Mouse (Mus musculus) monocyte, adult 2 months (primary cell): ENCODE data around the gene Nudt3.

Experiments used
- DNase-seq, 2 experiments: peaks; one replicate each; pipeline ENCODE4 v3.0.0; 2022; ENCODE audit warnings: low spot score in 2 of 2, low read depth in 1 of 2

Nudt3 gene

DNA sequence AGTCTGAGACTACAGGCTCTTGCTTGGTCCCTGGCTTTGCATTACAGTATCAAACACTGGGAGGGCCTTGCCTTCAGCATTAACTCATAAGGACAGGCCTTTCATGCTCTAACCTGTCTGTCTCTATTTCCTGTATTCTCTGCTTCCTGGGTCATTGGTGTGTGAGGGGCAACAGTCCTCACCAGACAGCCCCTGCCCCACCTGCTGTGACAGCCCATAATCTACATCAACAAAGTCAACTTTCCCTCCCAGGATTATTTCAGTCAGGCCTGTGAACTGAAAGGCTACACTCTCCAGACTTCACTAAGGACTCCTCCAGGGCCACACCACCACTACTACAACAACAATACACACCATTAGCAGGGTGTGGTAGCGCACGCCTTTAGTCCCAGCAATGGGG lies 20.3 kb downstream of the Nudt3 start:
- no peak for DNase-seq

DNA sequence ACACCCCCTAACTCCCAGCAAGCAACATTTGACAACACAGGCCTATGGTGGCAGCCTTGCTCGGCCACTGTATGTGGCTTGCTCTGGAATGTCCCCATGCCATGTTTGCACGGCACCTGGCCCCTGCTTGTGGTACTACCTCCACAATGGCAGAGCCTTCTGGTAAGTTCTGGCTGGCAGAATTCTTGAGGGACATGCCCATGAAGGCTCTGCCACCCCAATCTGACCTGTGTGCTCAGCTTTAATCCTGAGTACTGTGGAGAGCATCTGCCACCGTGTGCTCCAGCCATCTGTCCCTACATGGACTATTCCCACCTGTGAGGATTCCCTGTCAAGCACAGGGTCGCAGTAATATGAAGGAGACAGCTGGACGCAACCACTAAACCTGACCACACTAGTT lies 22.4 kb downstream of the Nudt3 start:
- no peak for DNase-seq

DNA sequence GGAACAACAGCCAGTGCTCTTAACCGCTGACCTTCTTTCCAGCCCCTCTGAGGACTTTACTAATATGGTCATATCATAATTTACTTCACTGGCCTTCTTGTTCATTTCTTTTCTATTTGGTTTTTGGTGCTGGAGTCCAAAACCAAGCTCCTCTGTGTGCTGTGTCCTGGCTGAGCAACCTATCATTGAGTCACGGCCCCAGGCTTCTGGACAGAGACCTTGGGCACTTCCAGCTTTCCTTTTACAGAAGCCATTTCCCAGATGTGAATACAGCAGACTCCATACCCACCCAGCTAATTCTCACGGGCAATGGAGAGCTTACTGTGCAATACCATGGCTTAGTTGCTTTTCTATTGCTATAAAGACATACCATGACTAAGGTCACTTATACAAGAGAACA lies 23.0 kb downstream of the Nudt3 start:
- DNase-seq: no peak

DNA sequence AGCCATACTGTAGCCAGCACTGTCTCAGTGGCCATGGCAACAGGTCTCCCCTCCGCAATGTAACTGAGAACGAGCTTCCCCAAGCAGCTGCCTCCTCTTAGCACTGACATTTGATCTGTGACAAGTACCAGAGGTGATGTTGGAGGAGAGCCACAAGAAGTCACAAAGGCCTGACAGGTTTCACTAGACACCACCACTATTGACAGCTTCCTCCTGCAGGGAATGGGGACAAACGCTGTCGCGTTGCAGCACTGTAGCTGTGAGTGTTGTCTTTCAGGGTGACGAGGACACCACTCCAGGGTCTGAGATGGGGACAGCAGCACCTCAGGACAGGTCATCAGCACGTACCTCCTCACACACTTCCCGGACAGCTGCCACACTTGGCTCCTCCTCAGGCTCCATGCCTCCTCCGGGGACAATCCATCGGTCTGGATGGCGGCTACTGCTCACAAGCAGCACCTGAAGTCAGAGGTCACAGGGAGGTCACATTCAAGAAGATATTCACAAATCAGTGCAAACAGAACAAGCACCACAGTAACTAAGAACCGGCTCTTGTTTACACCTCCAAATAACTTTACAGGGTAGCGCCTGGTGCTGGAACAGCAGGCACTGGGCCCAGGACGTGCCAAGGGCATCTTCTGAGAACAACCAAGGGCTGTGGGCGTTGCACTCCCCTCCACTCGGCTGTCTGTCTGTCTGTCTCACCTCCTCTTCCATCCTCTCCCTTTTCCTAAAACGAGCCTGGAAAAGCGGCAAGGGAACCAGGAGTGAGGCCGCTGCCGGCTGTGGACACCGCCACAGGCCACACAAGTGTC lies 26.7 kb downstream of the Nudt3 start:
- DNase-seq: no peak

DNA sequence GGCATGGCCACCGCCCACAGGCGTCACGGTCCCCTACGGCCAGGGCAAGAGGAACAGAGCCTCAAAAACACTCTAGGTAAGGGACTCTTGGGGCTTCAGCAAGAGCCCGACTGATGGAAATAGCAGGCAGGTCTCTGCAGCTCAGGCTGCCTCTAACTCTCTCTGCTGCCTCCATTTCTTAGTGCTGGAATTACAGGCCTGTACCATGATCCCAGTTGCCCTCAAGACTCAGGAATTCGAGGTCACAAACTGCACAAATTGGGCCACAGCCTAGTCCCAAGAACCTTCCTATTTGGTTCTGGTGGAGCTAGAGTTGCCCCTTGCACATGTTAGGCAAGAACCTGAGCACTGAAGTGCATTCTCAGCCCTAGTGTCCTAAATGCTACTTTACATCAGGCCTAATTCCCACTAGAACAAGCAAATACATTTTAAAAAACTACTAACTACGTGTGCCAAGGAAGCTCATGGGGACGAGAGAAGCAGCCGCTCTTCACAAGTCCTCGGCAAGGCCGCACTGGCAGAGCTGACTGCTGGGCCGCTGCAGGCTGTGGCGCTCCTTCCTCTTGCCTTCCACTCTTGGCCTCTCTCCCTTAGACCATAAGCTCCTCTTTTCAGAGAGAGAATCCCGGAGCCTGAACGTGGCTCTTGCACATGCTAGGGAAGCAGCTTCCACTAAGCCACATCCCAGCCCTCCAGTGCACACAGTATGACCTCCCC lies 27.5 kb downstream of the Nudt3 start:
- DNase-seq: no peak

DNA sequence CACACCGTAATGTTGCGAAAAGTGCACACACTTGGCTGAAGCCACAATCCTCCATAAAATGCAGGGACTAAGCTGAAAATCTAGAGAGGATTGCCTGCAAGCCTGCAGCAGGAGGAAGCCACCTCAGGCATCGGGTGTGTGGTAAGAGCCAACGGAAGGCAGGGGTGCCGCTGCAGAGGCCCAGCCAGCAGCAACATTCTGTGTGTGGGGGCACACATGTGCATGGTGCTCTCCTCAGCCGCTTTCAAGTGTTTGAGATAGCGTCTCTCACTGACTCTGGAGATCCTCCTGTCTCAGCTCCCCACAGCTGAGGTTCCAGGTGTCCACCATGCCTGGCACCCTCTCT lies 30.8 kb downstream of the Nudt3 start:
- no peak for DNase-seq

DNA sequence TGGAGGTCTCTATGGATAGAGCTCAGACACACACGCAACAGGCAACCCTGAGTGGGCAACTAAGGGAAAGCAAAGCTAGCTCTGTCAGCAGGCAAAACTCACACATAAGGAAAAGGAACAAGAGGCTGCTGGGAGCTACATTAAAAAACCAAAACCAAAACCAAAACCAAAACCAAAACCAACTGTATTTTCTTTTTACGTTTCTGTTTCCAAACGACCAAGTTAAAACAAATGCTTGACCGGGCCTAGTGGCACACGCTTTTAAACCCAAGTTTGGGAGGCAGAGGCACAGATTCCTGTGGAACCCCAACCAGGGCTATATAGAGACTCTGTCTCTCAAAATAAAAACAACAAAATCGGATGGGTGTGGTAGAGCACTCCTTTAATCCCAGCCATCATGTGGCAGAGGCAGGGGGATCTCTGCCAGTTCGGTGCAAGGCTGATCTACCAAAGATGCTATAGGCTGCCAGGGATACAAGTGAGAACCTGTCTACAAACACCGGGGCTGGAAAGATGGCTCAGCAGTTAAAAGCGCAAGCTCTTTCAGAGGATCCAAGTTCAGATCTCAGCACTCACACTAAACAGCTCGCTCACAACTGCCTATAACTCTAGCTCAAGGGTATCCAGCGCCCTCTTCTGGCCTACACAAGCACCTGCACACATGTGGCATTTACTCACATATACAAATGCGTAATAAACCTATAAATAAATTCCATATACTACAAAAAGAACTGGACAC lies 31.3 kb downstream of the Nudt3 start:
- DNase-seq: no peak

DNA sequence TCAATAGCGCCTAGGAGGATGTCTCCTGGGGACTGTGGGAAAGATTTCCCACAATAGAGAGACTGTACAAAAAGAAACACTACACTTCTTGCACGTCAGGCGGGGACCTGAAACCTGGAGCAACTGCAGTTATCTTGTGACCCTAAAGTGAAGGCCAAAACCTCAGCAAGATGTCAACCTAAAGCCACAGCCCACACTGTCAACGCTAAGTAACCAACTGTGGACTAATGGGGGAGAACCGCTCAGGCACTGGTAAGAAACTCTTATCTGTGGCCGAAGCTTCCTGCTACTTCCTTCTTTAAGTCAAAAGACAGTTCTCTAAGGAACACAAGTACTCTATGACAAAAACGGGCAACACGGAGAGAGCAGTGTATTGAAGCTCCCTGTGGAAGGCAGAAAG lies 35.1 kb downstream of the Nudt3 start:
- no peak for DNase-seq

DNA sequence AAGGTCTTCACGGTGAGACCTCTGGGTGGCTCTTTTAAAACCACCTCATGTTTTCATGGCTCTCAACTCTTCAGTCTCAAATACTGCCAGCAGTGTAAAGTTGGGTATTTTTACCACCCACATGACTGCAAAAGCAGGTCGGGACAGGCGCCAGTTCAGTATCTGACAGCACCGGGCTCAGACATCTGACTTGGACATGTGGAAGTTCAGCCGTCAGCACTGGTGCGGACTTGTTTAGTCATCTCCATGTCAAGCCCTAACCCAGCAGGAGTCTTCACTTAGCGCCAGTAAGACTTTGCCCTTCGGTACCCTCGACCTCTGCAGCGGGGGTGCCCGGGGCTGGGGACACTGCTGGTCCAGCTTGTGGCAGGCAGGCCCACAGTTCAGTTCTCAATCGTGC lies 36.0 kb downstream of the Nudt3 start:
- DNase-seq: no peak

DNA sequence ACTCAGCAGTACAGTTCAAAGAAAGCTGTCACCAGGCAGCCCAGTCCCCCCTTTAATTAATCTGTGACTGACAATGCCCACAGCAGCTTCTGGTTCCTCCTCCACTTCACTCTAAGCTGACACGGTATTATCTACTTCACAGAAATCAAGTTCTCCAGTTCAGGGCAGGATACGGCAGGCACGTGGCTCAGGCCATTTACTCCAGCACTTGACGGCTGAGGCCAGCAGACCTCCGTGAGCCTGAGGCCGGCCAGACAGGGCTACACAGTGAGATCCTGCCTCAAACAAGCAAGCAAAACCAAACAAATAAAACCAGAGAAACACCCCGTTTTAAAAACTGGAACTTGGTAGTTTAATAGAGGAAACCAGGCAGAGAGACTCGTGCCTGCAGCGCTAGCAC lies 36.6 kb downstream of the Nudt3 start:
- DNase-seq: no peak

DNA sequence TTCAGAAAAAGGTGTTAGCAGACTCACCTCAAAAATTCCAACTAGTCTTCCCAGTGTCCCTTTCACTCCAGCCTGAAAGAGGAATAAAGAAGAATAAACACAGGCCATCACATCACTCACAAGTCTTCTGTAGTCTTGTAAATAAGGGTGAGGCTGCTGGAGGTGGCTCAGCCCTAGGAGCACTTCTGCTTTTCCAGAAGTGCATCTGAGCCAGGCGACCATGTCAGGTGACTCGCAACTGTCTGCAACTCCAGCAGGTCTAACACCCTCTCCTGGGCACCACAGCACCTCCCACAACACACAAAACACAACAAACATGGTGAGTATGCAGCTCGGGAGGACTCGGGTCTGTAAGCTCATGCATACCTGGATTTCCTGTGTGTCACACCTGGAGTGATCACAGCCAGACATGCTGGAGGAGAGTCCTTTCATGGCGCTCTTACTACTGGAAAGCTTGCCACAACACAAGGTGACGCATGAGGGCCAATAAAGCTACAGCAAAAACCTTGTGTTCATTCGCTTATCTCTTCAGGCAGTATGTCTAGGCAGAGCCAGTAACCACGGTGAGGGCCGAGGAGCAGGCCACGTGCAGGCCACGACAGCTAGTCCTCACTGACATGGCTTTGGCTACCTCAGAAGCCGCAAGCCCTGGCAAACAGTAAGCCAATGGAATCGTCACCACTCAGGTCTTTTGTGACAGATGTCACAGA lies 40.0 kb downstream of the Nudt3 start:
- DNase-seq: no peak

DNA sequence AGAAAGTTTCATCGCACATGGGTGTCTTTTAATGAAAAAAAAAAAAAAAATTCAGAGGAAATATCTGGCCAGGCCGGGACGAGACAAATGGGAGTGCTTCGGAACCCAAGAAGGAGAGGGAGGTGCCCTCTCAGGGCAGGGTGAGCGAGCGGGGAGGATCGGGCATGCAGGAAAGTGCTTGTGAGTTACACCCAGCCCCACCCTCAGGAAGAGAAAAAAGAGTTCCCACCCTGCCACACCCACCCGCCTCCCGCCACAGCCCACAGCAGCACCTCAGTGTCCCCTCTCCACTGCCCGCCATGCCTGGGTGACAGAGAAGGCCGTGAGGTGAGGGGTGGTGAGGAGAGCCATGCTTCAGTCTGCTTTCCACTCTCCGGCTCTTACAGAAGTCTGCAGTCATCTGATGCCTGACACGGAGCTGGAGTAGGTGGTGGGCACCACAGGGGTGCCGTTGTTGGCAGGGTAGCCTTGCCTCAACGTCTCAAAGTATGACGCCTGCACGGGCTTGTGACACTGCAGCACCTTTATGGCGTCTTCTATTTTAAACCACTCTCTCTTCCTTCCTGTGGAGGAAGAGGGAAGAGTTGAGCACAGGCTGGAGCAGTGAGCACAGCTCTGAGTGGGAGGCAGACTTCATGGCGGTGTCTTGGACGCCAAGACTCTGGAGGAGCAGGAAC lies 42.8 kb downstream of the Nudt3 start:
- DNase-seq: no peak

DNA sequence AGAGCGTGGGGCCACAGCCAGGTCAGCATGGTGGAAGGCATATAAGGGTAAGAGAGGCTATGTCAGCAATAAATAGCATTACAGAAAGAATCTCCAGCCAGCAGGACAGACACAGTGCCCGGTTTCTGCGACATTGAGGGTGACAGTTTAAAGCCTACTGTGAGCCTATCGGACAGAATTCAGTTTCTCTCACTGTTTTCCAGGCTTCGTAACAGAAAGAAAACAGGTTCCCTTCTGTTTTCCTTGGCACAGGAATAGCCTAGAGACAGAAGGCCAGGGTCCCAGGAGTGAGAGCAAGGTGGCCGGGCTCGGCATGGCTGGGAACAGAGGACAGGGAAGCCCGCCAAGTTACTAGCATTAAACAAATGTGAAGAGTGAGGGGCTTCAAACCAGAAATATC lies 43.5 kb downstream of the Nudt3 start:
- DNase-seq: no peak

DNA sequence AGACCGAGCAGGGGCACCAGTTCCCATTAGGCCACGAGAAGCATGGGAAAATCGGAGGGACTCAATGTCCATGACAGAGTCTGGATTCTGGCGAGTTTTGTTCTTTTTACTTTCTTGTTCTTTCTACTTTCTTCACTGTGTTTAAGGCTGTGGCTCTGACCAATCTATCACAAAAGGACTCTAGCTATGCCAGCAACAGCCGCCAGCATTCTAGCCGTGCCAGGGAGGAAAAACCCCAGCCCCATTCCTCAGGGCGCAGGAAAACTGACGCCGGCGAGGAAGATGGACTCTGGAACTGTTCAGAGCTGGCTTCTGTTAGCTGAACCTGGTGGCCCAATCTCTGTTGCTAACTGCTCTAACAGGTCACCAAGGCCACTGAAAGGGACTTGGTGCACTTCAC lies 44.8 kb downstream of the Nudt3 start:
- DNase-seq: no peak

DNA sequence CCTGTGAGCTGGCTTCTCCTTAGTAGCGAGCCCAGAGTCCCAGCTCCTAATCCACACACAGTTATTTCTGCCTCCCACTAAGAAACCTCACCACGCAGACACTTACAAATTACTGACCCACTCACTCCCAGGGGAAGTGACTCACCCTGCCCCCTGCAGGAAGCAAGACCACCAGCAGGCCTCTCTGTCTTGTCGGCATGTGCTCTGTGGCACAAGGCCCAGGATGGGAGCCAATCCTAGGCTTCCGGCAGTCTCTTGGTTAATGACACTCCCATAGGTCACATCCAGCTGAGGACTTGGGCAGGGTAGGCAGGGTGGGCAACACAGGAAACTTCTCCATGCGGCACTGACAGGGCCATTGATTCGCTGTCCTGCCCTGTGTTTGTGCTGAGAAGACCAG lies 45.8 kb downstream of the Nudt3 start:
- DNase-seq: no peak

DNA sequence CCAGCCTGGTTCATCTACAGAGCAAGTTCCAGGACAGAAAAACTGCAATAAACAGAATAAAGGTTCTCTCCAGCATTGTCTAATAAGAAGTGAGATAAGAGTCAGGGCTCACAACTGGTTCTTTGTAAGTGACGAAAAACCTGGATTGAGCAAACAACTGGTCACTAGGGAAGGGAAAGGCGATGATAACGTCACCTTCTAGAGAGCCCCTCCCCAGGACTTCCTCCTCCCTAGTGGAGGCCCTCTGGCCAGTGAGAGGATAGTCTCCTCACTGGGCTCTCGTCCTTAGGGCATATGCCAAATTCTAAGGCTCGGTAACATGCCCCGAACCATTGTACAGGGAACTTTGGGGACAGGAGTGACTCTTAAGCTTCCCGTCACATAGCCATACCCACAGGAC lies 47.2 kb downstream of the Nudt3 start:
- no peak for DNase-seq

DNA sequence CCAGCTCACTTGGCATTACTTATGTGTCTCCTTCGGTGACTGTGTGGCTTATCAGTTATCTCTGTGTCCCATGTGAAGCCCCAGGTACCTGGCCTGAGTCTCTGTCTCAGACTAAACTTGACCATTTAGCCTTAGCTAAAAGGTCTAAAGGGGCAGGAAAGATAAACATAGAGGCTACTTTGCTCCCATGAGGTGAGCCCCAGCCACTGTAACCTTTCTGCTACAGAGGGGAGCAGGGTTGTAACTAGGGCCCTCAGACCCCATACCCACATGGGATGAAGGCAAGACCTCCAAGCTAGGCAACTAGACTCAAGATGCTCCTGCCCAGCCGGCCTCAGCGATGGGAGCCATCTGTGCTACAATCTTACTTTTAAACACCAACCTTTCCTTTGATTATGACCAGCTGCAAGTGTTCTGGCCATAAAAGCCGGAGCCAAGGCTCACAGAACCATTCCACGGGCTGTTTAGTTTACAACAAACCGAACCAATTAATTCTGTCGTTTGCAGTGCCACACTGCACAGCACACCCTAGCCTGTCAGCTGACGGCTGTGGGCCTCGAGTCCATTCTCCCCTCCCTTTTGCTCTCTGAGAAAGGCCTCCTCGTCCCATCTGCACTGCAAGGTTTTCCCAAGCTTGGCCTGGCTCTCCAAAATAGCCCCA lies 48.0 kb downstream of the Nudt3 start:
- no peak for DNase-seq

DNA sequence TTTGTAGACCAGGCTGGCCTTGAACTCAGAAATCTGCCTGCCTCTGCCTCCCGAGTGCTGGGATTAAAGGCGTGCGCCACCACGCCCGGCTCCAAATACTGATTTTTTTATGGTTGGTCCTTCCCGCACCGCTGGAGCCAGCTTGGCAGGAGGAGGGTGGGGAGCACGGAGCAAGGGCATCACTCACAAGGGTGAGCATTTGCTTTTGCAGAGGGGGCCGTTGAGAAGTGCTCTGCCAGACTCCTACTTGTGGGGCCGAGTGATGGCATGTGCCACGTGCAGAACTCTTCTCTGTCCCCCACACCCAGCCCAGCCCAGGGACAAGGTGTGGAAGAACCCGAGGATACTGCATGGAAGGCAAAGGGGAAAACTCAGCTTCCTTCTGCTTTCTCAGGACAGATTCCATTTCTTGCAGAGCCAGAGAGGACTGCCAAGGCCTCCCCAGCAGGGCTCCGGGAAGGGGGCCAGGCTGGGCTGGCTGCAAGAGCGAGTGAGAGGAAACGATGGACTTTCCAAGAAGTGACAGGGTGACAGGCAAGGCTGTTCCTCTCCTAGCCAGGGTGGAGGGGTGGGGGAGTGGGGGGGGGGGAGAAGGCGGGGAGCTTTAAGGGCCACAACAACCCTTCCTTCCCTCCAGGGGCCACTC lies 48.7 kb downstream of the Nudt3 start:
- no peak for DNase-seq

DNA sequence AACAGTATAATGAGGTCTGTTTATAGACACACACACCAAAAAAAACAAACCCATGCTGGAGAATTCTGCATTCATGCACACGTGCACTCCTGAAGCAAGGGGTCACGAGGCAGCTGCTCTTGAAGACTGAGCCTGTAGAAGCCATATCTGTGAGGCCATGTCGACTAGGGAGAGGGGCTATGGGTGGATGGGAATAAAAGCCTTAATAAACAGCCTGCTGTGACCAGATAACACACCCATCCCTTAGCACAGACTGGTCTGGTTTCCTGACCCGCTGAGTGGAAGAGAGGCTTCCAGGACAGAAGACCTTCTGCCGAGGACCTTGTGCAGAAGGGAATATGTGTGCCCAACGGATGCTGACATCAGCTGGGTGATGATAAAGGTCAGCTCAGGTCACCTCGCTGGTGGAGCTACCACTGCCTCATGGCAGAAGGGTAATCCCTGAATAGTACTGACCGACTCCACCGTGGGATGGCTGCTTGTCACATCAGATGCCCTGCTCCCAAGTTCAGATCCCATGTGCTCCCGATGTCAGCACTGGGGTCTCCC lies 49.4 kb downstream of the Nudt3 start:
- DNase-seq: no peak

DNA sequence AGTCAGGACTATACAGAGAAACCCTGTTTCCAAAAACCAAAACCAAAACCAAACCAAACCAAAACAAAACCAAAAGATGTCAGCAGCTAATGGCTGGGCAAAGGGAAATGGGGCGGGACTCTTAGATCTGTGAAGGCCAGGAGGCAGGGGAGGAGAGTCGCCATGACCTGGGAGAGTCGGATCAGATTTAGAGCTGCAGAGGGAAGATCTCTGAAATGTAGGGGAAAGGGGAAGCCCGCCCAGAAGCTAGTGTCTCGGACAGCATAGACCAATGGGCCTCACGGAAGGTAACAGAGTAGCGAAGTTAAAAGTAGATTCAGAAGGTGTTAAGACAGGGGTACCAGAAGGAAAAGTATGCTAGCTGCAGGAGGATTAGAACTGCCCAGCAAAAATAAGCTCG lies 52.0 kb downstream of the Nudt3 start:
- no peak for DNase-seq
